Mouse (Mus musculus) layer of hippocampus, adult 6 months (tissue): ENCODE measurements around the gene Olfr1408. TPM values are rescaled to one million over a fixed set of nuclear protein-coding genes. Genes with fewer than 3 reads are reported as not detected.

Experiments used
- long read RNA-seq, 2 experiments: library from polyadenylated mRNA; unstranded; transcript quantifications; one replicate each; pipeline ENCODE4 v2.0.0; 2019 to 2020
- polyA plus RNA-seq: library from polyadenylated mRNA; unstranded; fragments of <200 nt; fragmentation: Nextera tagmentation; gene quantifications from 2 replicates; pipeline ENCODE4 v1.2.3, GENCODE M21; 2021

The Olfr1408 gene
- not detected in 2 replicates for polyA plus RNA-seq
- long read RNA-seq, experiment 1, result 0 reads
- long read RNA-seq, experiment 2, result 0 reads

GRCm38 (mm10) chr1:173137274-173137673 lies at the start of gene Olfr1408:
Gene Olfr1408, minus strand, starts transcription at chr1:173137374.

Other genes starting within 250 kb of the Olfr1408 start
- gene Apcs, start 242.3 kb downstream of the Olfr1408 start, polyA plus RNA-seq, result not detected in 2 replicates
- not detected in 2 replicates for gene Olfr16, start 187.0 kb downstream of the Olfr1408 start, polyA plus RNA-seq
- not detected in 2 replicates for gene Olfr1406, start 53.3 kb upstream of the Olfr1408 start, polyA plus RNA-seq
- not detected in 2 replicates for gene Olfr218, start 60.4 kb upstream of the Olfr1408 start, polyA plus RNA-seq
- not detected in 2 replicates for gene Olfr1404, start 75.0 kb upstream of the Olfr1408 start, polyA plus RNA-seq
- not detected in 2 replicates for gene Fcer1a, start 89.8 kb upstream of the Olfr1408 start, polyA plus RNA-seq
- gene Olfr418, start 128.6 kb upstream of the Olfr1408 start, polyA plus RNA-seq, result not detected in 2 replicates
- not detected in 2 replicates for gene Mptx2, start 140.4 kb upstream of the Olfr1408 start, polyA plus RNA-seq
- 9.3 and 9.5 TPM in 2 replicates for gene Ackr1, start 196.4 kb upstream of the Olfr1408 start, polyA plus RNA-seq
- 1.9 and 2.2 TPM in 2 replicates for gene Aim2, start 213.5 kb upstream of the Olfr1408 start, polyA plus RNA-seq
- gene Cadm3, start 230.3 kb upstream of the Olfr1408 start, polyA plus RNA-seq, result 165 and 293 TPM in 2 replicates